Mouse (Mus musculus) olfactory bulb, adult 2 months (tissue): ENCODE data around the gene Ppard.

ENCODE experiments used
- CTCF ChIP-seq: fragments of 200-500 bp; IDR thresholded peaks from 2 replicates; pipeline ENCODE4 v1.5.1; 2012; ENCODE audit warnings: low read depth, mild to moderate bottlenecking, low read length, moderate library complexity; ENCODE audit not compliant: insufficient read depth
- POLR2A ChIP-seq: fragments of 200-500 bp; IDR thresholded peaks from 2 replicates; pipeline ENCODE4 v1.6.1; 2012; ENCODE audit warnings: mild to moderate bottlenecking, low read depth, low read length, moderate library complexity; ENCODE audit not compliant: insufficient read depth

- TF ChIP-seq CTCF (no peak), POLR2A (no peak)
Observed at GRCm38 (mm10) chr17:28277226-28277625, 44.7 kb downstream of the Ppard start.
